Mouse (Mus musculus) frontal cortex, postnatal 25 days (tissue): ENCODE data around the gene Selenos.
"Not testable (repeated sequence)": the region's sequence is repeated elsewhere in the genome, so short reads cannot be mapped to it uniquely, and the experiment has no call there.

Experiments used
- DNase-seq, 2 experiments: peaks; one replicate each; pipeline ENCODE4 v3.0.0; 2022; ENCODE audit warnings: low spot score in 2 of 2

The Selenos gene

GRCm38 (mm10) chr7:66079364-66080230 is at the start of gene Selenos:
Gene Selenos, plus strand, starts transcription at chr7:66079649.
- DNase-seq = peak; percentile 90

GRCm38 (mm10) chr7:66036809-66037208 is 42.6 kb upstream of the Selenos start:
- DNase-seq = no peak

DNA sequence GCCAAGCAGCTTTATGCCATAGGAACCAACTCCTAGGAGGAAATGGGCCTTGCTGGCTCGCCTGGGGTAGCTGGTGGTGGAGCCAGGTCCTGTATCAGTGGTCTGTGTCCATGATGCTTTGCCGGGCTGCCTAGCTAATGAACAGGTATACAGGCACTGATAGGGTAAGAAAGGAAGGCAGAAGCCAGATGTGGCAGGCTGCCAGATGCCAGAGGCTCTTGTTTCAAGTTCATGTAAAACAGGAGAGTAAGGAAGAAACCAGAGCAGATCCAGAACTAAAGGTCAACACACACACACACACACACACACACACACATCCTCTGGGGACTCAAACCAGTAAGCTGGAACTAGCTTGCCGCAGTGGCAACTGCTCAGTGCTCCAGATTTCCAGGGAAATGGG is 41.2 kb upstream of the Selenos start:
- no peak for DNase-seq

GRCm38 (mm10) chr7:66038730-66039129 is 40.7 kb upstream of the Selenos start:
- no peak for DNase-seq

DNA sequence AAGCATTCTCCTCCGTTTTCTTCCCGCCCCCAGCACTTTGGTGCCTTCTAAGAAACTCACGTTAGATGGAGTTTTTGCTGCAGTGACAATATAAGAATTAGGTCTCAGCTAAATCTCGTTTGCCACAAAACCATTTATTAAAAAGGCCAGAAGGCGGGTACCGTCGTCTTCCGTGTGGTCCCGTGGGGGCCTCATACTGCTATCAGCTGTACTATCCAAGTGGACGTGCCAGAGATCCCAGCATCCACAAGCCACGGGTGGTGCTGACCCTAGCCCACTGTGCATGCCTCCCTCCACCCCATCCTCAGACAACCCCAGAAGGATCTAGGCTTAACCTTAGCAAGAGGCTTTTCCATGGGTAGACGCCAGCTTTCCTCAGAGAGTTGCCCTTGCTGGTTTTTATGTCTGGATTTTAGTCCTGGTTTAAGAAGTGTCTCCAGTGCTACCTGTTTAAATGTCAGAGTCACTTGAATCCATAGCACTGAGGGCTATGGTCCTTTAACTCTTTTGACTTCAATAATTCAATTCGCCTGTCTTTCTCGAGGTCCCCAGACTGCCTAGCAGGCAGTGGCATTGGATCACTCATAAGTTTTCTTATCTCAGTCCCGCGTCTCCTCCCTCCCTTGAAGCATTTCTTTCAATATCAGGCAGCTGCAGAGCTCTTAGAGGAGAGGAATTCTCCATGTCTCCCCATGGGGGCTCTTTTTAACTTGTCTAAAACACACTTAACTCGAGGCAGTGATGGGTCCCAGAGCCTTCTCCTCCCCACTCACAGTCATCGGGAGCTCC is 39.2 kb upstream of the Selenos start:
- DNase-seq = no peak

GRCm38 (mm10) chr7:66043552-66044459 is 35.6 kb upstream of the Selenos start, which contains the start of gene Gm45213:
Gene Gm45213, plus strand, starts transcription at chr7:66043602.
- DNase-seq = no peak

GRCm38 (mm10) chr7:66044617-66045016 is 34.8 kb upstream of the Selenos start:
- DNase-seq = no peak

- DNase-seq = no peak
Observed at GRCm38 (mm10) chr7:66046921-66047918, 32.2 kb upstream of the Selenos start.

GRCm38 (mm10) chr7:66047975-66048374 is 31.5 kb upstream of the Selenos start:
- DNase-seq = no peak

- DNase-seq = no peak
Observed at GRCm38 (mm10) chr7:66048446-66049230, 30.8 kb upstream of the Selenos start.

DNA sequence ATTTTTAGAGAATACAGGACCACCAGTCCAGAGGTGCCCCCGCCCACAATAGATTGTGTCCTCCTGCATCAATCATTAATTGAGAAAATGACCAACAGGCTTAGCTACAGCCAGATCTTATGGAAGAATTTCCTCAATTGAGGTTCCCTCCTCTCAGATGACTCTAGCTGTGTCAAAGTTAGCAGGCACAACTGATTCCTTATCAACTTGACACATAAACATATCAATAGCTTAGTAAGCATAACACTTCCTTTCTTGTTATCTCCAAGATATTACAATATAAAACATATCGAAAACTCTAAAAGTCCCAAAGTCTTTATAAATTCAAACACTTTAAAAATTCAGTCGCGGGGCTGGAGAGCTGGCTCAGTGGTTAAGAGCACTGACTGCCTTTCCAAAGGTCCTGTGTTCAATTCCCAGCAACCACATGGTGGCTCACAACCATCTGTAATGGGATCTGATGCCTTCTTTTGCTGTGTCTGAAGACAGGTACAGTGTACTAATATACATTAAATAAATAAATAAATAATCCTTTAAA is 25.4 kb upstream of the Selenos start:
- DNase-seq = no peak

- DNase-seq = not testable (repeated sequence)
Observed at GRCm38 (mm10) chr7:66055356-66055755, 24.1 kb upstream of the Selenos start.

DNA sequence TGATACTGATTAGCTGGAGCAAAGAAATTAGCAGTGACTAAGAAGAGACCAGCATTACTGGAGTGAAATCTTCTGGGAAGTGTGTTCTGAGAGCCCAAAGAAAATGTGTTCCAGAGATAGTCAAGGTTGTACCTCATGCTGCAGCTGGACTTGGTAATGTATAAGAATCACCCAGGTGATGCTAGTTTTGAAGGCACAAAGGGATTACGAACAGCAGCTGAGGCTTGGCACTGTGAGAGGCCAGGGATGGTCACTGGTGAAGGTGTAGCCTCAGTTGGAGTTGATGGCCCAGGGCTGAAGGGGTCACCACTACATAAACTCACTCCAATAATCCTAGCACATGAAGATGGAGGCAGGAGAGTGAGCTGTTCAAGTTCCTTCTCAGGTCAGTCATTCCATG is 20.7 kb upstream of the Selenos start, which contains the start of gene Snrpa1:
Gene Snrpa1 (plus strand): TSS at position 301 of the 400 bp plus-strand sequence.
- DNase-seq = no peak

DNA sequence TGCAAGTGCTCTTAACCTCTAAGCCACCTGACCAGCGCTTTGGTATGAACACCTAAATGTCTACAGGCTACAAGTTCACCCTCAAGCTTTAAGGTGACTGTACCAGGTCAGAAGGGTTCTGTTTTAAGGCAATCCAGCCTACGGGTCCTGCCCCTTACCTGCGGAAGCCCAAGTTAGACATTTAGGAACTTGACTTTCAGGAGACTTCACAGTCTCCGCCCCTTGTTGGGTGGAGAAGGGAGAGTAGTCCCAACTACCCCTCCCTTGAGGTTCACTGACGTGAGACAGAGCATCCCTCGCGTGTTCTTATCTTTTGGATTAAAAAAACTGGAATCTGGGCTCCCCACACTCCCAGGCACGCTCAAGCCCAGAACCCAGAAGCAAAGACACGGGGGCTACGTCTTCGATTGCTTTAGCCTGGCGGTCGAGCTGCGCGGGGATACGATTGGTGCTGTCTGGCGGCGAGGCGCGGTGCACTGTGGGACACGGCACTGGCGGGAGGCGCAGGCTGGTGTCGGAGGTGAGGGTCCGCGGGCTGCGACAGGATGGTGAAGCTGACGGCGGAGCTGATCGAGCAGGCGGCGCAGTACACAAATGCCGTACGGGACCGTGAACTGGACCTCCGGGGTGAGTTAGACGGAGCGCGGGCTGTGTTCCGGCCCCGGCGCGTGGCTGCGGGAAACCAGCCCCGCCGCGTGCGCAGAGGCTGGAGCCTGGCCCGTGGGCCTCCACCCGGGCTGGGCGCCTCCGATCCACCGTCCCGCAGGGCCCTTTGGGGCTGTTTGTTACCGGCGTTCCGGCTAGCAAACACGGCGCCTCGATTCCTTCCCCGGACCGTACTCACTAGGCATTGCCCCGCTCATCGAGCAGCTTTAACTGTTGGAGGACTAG is 19.1 kb upstream of the Selenos start:
- DNase-seq = peak; percentile 82 to 87

DNA sequence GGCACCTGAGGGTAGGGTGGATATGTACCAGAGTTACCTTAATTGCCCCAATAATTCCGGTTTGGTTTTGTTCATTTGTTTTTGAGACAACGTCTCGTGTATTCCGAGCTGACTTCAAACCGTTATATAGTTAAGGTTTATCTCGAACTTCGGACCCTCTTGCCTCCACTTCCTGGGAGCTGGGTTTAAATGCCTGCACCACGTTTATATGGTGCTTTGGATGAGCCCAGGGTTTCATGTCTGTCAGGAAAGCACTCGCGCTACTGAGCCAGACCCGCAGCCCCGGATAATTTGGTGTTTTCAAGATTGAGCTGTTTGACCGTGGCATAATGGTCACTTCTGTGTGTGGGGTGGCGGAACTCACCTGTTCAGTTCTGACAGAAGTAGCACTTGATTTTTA is 18.4 kb upstream of the Selenos start:
- no peak for DNase-seq

GRCm38 (mm10) chr7:66076411-66076810 is 3.0 kb upstream of the Selenos start:
- no peak for DNase-seq

- no peak for DNase-seq
Observed at GRCm38 (mm10) chr7:66080231-66080613, 773 bp downstream of the Selenos start.

DNA sequence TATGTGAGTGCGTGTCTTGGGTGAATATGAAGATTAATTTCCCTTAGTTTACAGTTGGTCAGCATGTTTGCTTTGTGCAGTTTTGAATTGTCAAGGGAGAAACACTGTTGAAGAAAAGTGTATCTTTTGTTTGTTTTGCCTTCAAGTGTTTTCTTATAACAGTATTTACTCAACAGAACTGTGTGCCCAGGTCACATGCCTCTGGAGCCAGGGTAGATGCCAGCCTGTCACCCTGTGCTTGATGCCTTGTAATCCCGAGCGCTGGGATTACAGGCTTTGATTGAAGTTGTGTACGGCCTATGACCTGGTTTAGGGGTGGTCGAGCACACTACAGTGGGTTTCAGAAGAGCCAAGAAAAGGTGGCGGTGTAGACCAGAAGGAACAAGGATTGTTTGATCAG is 4.3 kb downstream of the Selenos start:
- no peak for DNase-seq
